Mouse (Mus musculus): ENCODE measurements around the gene Gm10320. TPM values are rescaled to one million over a fixed set of nuclear protein-coding genes. Genes with fewer than 3 reads are reported as not detected.

Gm10320 gene
- polyA plus RNA-seq, 1 experiment from 2014 or later: 1.2 TPM

DNA sequence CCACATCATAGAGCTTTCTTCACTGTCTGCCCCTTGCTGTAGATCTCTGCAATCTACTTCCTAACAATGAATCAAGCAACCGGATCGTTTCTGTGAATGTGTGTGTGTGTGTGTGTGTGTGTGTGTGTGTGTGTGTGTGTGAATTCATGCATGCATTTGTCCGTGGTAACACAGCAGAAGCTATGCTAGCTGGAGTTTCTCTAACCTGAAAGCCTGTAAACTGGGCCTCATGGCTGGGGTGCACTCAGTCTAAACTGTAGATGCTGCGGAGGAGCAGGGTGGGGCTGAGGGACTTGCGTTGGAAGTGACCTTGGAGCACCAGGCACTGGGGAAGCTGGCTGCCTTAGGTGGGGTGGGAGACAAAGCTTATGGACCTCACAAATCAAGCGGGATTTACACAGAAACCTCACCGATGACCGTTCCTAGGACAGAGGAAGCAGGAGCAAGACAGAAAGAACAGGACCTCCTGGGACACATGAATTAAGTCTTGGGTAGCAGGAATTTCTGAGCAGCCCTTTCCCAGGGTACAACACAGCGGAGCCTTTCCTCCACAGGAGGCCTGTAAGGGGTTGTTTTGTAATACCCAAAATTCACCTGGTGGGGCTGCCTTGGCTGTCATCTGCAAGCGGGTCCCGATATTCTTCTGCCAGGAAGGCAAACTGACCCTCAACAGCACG is 41.0 kb upstream of the Gm10320 start:
- Histone ChIP-seq H3K9me3 (replicated peaks; ENCODE audit: control insufficient read depth, low read length) (no peaks in the 10 kb centered on the region), H3K4me3 (ENCODE audit: low read depth, low read length) (no peak overlapping the region), H3K4me2 (ENCODE audit: low read depth, low read length) (no peak overlapping the region), H3K9ac (replicated peaks; ENCODE audit: low read length) (no peak overlapping the region), H3K4me1 (ENCODE audit: control insufficient read depth, insufficient read depth, low read length) (peaks cover 13% of the 10 kb centered on the region), H3K27ac (replicated peaks; ENCODE audit: low read depth, low read length) (peak overlapping the region; percentile 47; the same call in 1 of the 2 replicates), H3K27me3 (ENCODE audit: control insufficient read depth, insufficient read depth, low read length) (no peaks in the 10 kb centered on the region), H3K36me3 (replicated peaks; ENCODE audit: control insufficient read depth, insufficient read depth, low read depth, low read length) (no peaks in the 10 kb centered on the region)
- 63% methylated on average over 12 of the region's 12 CpGs for WGBS
- ATAC-seq (replicated peaks; ENCODE audit: insufficient number of reproducible peaks, low FRiP score, low TSS enrichment, low read depth): no peak
- DNase-seq (ENCODE audit: low spot score): no peak

DNA sequence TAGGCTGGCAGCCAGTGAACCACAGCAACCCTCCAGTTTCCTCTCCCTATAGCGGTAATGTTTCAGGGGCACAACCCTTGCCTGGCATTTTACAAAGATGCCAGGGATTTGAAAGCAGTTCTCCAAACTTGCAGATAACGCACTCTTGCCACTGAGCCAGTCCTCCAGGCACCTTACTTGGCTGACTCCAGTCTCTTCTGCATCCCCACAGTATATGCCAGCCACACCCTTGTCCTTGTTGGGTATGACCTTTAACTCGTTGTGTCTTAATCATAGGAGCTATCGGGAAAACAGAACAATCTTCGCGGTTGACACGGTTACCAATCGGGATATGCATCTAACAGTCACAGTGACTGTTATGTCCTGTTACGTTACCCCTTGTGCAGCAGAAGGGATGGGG is 40.2 kb upstream of the Gm10320 start:
- H3K36me3 ChIP-seq (replicated peaks; ENCODE audit: control insufficient read depth, insufficient read depth, low read depth, low read length): no peaks in the 10 kb centered on the region
- DNase-seq (ENCODE audit: low spot score) (no peak), ATAC-seq (replicated peaks; ENCODE audit: insufficient number of reproducible peaks, low FRiP score, low TSS enrichment, low read depth) (no peak)
- peaks cover 13% of the 10 kb centered on the region for H3K4me1 ChIP-seq (ENCODE audit: control insufficient read depth, insufficient read depth, low read length)
- H3K9me3 ChIP-seq (replicated peaks; ENCODE audit: control insufficient read depth, low read length): no peaks in the 10 kb centered on the region
- 88% methylated on average over 9 of the region's 9 CpGs for WGBS
- H3K27me3 ChIP-seq (ENCODE audit: control insufficient read depth, insufficient read depth, low read length): no peaks in the 10 kb centered on the region
- H3K4me2 ChIP-seq (ENCODE audit: low read depth, low read length): no peak overlapping the region
- no peak overlapping the region for H3K4me3 ChIP-seq (ENCODE audit: low read depth, low read length)
- no peak overlapping the region for H3K27ac ChIP-seq (replicated peaks; ENCODE audit: low read depth, low read length)
- no peak overlapping the region for H3K9ac ChIP-seq (replicated peaks; ENCODE audit: low read length)

DNA sequence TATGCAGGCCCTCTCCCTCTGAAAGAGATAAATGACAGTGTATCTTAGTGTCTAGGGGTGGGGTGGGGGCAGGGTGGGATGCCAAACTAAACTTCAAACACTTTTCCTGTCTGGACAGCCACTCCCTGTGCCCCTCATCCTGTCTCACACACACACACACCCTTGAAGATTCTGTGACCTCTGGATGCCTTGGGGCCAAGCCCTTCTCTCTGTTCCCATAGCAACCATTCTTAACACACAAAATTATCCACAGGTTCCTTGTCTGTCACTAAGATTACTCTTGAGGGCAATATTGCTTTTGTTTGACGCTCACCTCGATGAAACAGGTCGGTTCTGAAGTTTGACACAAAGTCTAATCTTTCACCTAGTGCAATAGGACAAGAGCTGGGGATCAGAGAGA is 39.5 kb upstream of the Gm10320 start:
- no peaks in the 10 kb centered on the region for H3K27me3 ChIP-seq (ENCODE audit: control insufficient read depth, insufficient read depth, low read length)
- ATAC-seq (replicated peaks; ENCODE audit: insufficient number of reproducible peaks, low FRiP score, low TSS enrichment, low read depth): no peak
- no peaks in the 10 kb centered on the region for H3K9me3 ChIP-seq (replicated peaks; ENCODE audit: control insufficient read depth, low read length)
- H3K27ac ChIP-seq (replicated peaks; ENCODE audit: low read depth, low read length): no peak overlapping the region
- no peak overlapping the region for H3K4me2 ChIP-seq (ENCODE audit: low read depth, low read length)
- H3K9ac ChIP-seq (replicated peaks; ENCODE audit: low read length): no peak overlapping the region
- H3K4me3 ChIP-seq (ENCODE audit: low read depth, low read length): no peak overlapping the region
- 33% methylated on average over 3 of the region's 3 CpGs for WGBS
- peak; percentile 39 for DNase-seq (ENCODE audit: low spot score)
- no peaks in the 10 kb centered on the region for H3K36me3 ChIP-seq (replicated peaks; ENCODE audit: control insufficient read depth, insufficient read depth, low read depth, low read length)
- H3K4me1 ChIP-seq (ENCODE audit: control insufficient read depth, insufficient read depth, low read length): peaks cover 13% of the 10 kb centered on the region

DNA sequence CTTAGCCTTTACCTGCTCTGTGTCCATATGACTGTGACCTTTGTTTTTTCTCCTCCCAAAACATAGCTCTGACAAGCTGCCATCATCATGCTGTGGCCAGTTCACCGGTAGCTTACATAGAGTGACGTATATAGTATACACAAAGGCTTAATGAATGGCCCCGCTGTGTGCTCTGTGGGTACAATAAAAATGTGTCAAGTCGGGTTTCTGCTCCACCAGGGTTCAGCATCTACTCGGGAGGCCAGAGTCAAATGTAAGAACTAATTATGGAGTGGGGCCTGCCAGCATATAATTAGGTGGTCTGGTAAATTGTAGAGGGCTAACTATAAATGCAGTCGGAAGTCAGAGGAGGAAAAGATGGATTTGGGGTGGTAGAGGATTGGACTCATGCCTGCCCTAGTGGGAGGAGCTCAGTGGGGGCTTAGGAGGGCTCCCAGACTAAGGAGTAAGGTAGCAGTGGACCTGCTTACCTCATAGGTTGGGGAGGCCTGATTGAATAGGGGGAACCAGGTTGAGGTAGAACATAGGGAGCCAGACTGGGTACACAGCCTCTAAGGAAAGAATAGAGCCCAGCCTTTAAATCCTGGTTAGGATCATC is 32.0 kb upstream of the Gm10320 start:
- Histone ChIP-seq H3K9me3 (replicated peaks; ENCODE audit: control insufficient read depth, low read length) (no peaks in the 10 kb centered on the region; the same call in 1 of the 2 replicates), H3K4me1 (ENCODE audit: control insufficient read depth, insufficient read depth, low read length) (no peaks in the 10 kb centered on the region), H3K4me3 (ENCODE audit: low read depth, low read length) (no peak overlapping the region), H3K36me3 (replicated peaks; ENCODE audit: control insufficient read depth, insufficient read depth, low read depth, low read length) (no peaks in the 10 kb centered on the region), H3K27ac (replicated peaks; ENCODE audit: low read depth, low read length) (no peak overlapping the region), H3K4me2 (ENCODE audit: low read depth, low read length) (no peak overlapping the region), H3K9ac (replicated peaks; ENCODE audit: low read length) (no peak overlapping the region), H3K27me3 (ENCODE audit: control insufficient read depth, insufficient read depth, low read length) (no peaks in the 10 kb centered on the region)
- ATAC-seq (replicated peaks; ENCODE audit: insufficient number of reproducible peaks, low FRiP score, low TSS enrichment, low read depth) (no peak), DNase-seq (ENCODE audit: low spot score) (no peak)
- WGBS: 62% methylated on average over 6 of the region's 6 CpGs

DNA sequence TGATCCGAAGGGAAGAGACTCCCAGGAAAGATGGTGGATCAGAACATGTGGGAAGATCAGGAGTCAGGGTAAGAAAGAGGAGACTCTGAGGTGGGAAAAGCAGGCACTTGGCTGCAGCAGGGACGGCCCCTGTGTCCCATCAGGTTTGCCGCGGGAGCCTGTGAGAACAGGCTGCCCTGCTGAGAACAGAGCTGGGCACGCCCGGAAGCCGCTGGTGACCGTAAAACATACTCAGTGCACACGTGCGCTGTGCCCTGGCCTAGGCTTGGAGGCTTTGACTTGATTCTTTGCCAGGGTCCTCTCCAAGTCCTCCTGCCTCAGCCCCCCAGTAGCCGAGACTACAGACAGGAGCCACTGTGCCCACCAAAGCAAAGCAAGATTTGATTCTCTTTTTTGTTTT is 26.5 kb upstream of the Gm10320 start:
- Histone ChIP-seq H3K9ac (replicated peaks; ENCODE audit: low read length) (no peak overlapping the region), H3K4me1 (ENCODE audit: control insufficient read depth, insufficient read depth, low read length) (no peaks in the 10 kb centered on the region; the same call in 1 of the 2 replicates), H3K4me2 (ENCODE audit: low read depth, low read length) (no peak overlapping the region), H3K27me3 (ENCODE audit: control insufficient read depth, insufficient read depth, low read length) (no peaks in the 10 kb centered on the region), H3K27ac (replicated peaks; ENCODE audit: low read depth, low read length) (no peak overlapping the region), H3K9me3 (replicated peaks; ENCODE audit: control insufficient read depth, low read length) (no peaks in the 10 kb centered on the region; the same call in 1 of the 2 replicates), H3K36me3 (replicated peaks; ENCODE audit: control insufficient read depth, insufficient read depth, low read depth, low read length) (no peaks in the 10 kb centered on the region), H3K4me3 (ENCODE audit: low read depth, low read length) (no peak overlapping the region)
- 30% methylated on average over 11 of the region's 11 CpGs for WGBS
- peak; percentile 57 for DNase-seq (ENCODE audit: low spot score)
- 0 out of 2 replicates have a peak, but pooled peaks have one; percentile 44 for ATAC-seq (replicated peaks; ENCODE audit: insufficient number of reproducible peaks, low FRiP score, low TSS enrichment, low read depth)

DNA sequence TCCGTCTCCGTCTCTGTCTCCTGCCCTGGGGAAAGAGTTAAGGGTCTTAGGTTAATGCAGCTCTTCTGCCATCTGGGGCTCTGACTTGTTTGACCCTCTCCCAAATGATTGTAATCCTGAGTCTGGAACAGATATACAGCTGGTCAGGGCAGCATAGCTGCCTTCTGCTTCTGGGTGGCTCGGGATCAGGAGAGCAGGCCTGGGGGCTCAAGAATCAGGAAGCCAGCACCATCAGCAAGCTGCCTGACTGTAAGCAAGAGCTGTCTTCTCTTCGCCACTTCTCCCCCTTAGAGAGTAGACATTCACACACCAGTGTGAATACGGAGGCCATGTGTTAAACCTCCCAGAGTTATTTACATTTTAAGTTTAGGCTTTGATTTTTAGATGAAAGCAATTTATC is 25.9 kb upstream of the Gm10320 start:
- Histone ChIP-seq H3K27me3 (ENCODE audit: control insufficient read depth, insufficient read depth, low read length) (no peaks in the 10 kb centered on the region), H3K4me2 (ENCODE audit: low read depth, low read length) (no peak overlapping the region), H3K36me3 (replicated peaks; ENCODE audit: control insufficient read depth, insufficient read depth, low read depth, low read length) (no peaks in the 10 kb centered on the region), H3K9ac (replicated peaks; ENCODE audit: low read length) (no peak overlapping the region), H3K27ac (replicated peaks; ENCODE audit: low read depth, low read length) (peak overlapping the region; percentile 36; the same call in 1 of the 2 replicates), H3K4me3 (ENCODE audit: low read depth, low read length) (no peak overlapping the region), H3K4me1 (ENCODE audit: control insufficient read depth, insufficient read depth, low read length) (no peaks in the 10 kb centered on the region; the same call in 1 of the 2 replicates), H3K9me3 (replicated peaks; ENCODE audit: control insufficient read depth, low read length) (no peaks in the 10 kb centered on the region; the same call in 1 of the 2 replicates)
- DNase-seq (ENCODE audit: low spot score) (no peak), ATAC-seq (replicated peaks; ENCODE audit: insufficient number of reproducible peaks, low FRiP score, low TSS enrichment, low read depth) (0 out of 2 replicates have a peak, but pooled peaks have one; percentile 34)
- WGBS: 19% methylated on average over 5 of the region's 5 CpGs

DNA sequence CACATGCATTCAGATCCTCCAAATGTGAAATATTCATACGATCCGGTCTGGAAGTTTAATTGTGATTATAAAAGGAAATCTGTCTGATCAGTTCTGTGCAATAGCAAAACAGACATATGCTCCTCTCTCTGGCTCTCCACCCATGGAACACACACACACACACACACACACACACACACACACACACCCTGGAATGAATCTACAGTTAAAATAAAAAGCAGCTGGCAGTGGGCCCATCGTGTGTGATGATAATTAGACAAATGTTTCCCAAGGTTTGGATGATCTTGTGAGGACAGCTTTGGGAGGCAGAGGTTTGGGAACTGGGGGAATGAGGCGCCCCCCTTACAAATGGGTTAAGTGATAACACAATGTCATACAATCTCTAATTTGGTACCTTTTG is 25.2 kb upstream of the Gm10320 start:
- Histone ChIP-seq H3K27ac (replicated peaks; ENCODE audit: low read depth, low read length) (no peak overlapping the region), H3K9me3 (replicated peaks; ENCODE audit: control insufficient read depth, low read length) (no peaks in the 10 kb centered on the region), H3K4me1 (ENCODE audit: control insufficient read depth, insufficient read depth, low read length) (no peaks in the 10 kb centered on the region; the same call in 1 of the 2 replicates), H3K9ac (replicated peaks; ENCODE audit: low read length) (no peak overlapping the region), H3K36me3 (replicated peaks; ENCODE audit: control insufficient read depth, insufficient read depth, low read depth, low read length) (no peaks in the 10 kb centered on the region), H3K4me2 (ENCODE audit: low read depth, low read length) (no peak overlapping the region), H3K4me3 (ENCODE audit: low read depth, low read length) (no peak overlapping the region), H3K27me3 (ENCODE audit: control insufficient read depth, insufficient read depth, low read length) (no peaks in the 10 kb centered on the region)
- ATAC-seq (replicated peaks; ENCODE audit: insufficient number of reproducible peaks, low FRiP score, low TSS enrichment, low read depth) (no peak), DNase-seq (ENCODE audit: low spot score) (no peak)
- 74% methylated on average over 4 of the region's 4 CpGs for WGBS

DNA sequence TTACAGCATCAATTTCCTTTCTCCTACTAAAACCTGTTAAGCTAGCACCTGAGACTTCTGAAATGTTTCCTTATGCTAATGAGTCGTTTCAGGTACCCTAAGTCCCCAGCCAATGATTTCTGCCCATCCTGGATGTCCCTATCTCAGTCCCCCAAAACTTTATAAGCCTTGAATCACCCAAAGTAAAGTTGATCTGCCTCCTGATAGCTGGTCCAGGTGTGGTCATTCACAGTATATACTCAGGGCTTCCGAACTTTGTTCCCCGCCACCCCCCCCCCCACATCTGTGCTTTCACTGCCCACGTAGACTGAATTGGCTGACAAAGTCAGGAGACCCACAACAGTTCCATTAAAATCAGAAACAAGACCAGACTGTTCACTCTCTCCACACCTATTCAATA is 20.3 kb upstream of the Gm10320 start:
- Histone ChIP-seq H3K4me3 (ENCODE audit: low read depth, low read length) (no peak overlapping the region), H3K9me3 (replicated peaks; ENCODE audit: control insufficient read depth, low read length) (no peaks in the 10 kb centered on the region), H3K4me1 (ENCODE audit: control insufficient read depth, insufficient read depth, low read length) (no peaks in the 10 kb centered on the region), H3K9ac (replicated peaks; ENCODE audit: low read length) (no peak overlapping the region), H3K36me3 (replicated peaks; ENCODE audit: control insufficient read depth, insufficient read depth, low read depth, low read length) (no peaks in the 10 kb centered on the region), H3K27me3 (ENCODE audit: control insufficient read depth, insufficient read depth, low read length) (peaks cover 4% of the 10 kb centered on the region; the same call in 1 of the 2 replicates), H3K27ac (replicated peaks; ENCODE audit: low read depth, low read length) (no peak overlapping the region), H3K4me2 (ENCODE audit: low read depth, low read length) (no peak overlapping the region)
- 81% methylated on average over 4 of the region's 4 CpGs for WGBS
- DNase-seq (ENCODE audit: low spot score) (no peak), ATAC-seq (replicated peaks; ENCODE audit: insufficient number of reproducible peaks, low FRiP score, low TSS enrichment, low read depth) (no peak)

All from embryonic facial prominence, embryonic 11.5 days (tissue).